Mouse (Mus musculus) MEL (cell line): ENCODE measurements around the gene Kirrel3. TPM values are rescaled to one million over a fixed set of nuclear protein-coding genes. Genes with fewer than 3 reads are reported as not detected.

Experiments
- DNase-seq: peaks from one replicate; pipeline ENCODE4 v3.0.0; 2011; ENCODE audit warnings: low read depth, low spot score
- H3K27ac ChIP-seq: 2 replicates; pipeline ENCODE4 v1.5.1; 2012; ENCODE audit warnings: low read depth, mild to moderate bottlenecking, control low read depth, low read length, moderate library complexity; ENCODE audit not compliant: control insufficient read depth
- H3K27me3 ChIP-seq, 2 experiments: fragments of 150-350 bp in 1 of 2; sonication (generic) in 1 of 2; 2 replicates each; pipeline ENCODE4 v1.6.1; 2012; ENCODE audit warnings: low read length in 2 of 2, mild to moderate bottlenecking in 2 of 2, improper control_type of control experiment in 1 of 2, moderate library complexity in 1 of 2; ENCODE audit not compliant: insufficient read depth in 2 of 2, control insufficient read depth in 1 of 2
- H3K36me3 ChIP-seq, 2 experiments: 2 replicates each; pipeline ENCODE4 v1.6.1; 2012 to 2014; ENCODE audit warnings: low read length in 2 of 2, improper control_type of control experiment in 1 of 2, inconsistent platforms in 1 of 2, mild to moderate bottlenecking in 1 of 2; ENCODE audit not compliant: insufficient read depth in 2 of 2, control insufficient read depth in 1 of 2
- H3K4me1 ChIP-seq, 2 experiments: fragments of 150-350 bp in 1 of 2; sonication (generic) in 1 of 2; 2 replicates each; pipeline ENCODE4 v1.6.1; 2012; ENCODE audit warnings: low read length in 2 of 2, improper control_type of control experiment in 1 of 2, mild to moderate bottlenecking in 1 of 2; ENCODE audit not compliant: insufficient read depth in 2 of 2, control insufficient read depth in 1 of 2
- H3K4me3 ChIP-seq, 2 experiments: fragments of 150-350 bp in 1 of 2; sonication (generic) in 1 of 2; 2 replicates each; pipeline ENCODE4 v1.5.1; 2012; ENCODE audit warnings: low read depth in 2 of 2, low read length in 2 of 2, mild to moderate bottlenecking in 2 of 2, moderate library complexity in 2 of 2, control low read depth in 1 of 2, improper control_type of control experiment in 1 of 2; ENCODE audit not compliant: control insufficient read depth in 1 of 2, insufficient read depth in 1 of 2
- H3K79me2 ChIP-seq: 2 replicates; pipeline ENCODE4 v1.6.1; 2012; ENCODE audit warnings: mild to moderate bottlenecking, low read length, moderate library complexity; ENCODE audit not compliant: control insufficient read depth, poor library complexity, insufficient read depth
- H3K9ac ChIP-seq: 2 replicates; pipeline ENCODE4 v1.6.1; 2012; ENCODE audit warnings: low read depth, mild to moderate bottlenecking, control low read depth, low read length, moderate library complexity; ENCODE audit not compliant: control insufficient read depth, poor library complexity, severe bottlenecking
- H3K9me3 ChIP-seq: fragments of 150-350 bp; sonication (generic); replicated peaks from 2 replicates; pipeline ENCODE4 v1.6.1; 2012; ENCODE audit warnings: mild to moderate bottlenecking, low read length, improper control_type of control experiment, moderate library complexity; ENCODE audit not compliant: insufficient read depth
- BHLHE40 ChIP-seq: IDR thresholded peaks from 2 replicates; pipeline ENCODE4 v1.6.1; 2012; ENCODE audit warnings: low read depth, mild to moderate bottlenecking, inconsistent platforms, low read length, improper control_type of control experiment, borderline replicate concordance
- CHD1 ChIP-seq: IDR thresholded peaks from 2 replicates; pipeline ENCODE4 v1.6.1; 2012; ENCODE audit warnings: low read depth, mild to moderate bottlenecking, inconsistent platforms, low read length, improper control_type of control experiment
- CHD2 ChIP-seq: IDR thresholded peaks from 2 replicates; pipeline ENCODE4 v1.6.1; 2011; ENCODE audit warnings: low read length, improper control_type of control experiment
- CTCF ChIP-seq, 3 experiments: IDR thresholded peaks in 2 of 3; conservative IDR thresholded peaks in 1 of 3; 2 replicates each; pipeline ENCODE4 v1.5.1; 2011 to 2012; ENCODE audit warnings: low read length in 3 of 3, low read depth in 2 of 3, mild to moderate bottlenecking in 2 of 3, improper control_type of control experiment in 1 of 3, inconsistent platforms in 1 of 3, mixed read lengths in 1 of 3, moderate library complexity in 1 of 3; ENCODE audit not compliant: control insufficient read depth in 1 of 3, insufficient read depth in 1 of 3, poor library complexity in 1 of 3, severe bottlenecking in 1 of 3
- ELF1 ChIP-seq: IDR thresholded peaks from 2 replicates; pipeline ENCODE4 v1.6.1; 2014; ENCODE audit warnings: low read depth, mild to moderate bottlenecking, inconsistent platforms, low read length, improper control_type of control experiment, moderate library complexity
- EP300 ChIP-seq, 2 experiments: IDR thresholded peaks; 2 replicates each; pipeline ENCODE4 v1.6.1; 2011; ENCODE audit warnings: improper control_type of control experiment in 2 of 2, low read length in 2 of 2, low read depth in 1 of 2, mild to moderate bottlenecking in 1 of 2
- GABPA ChIP-seq: IDR thresholded peaks from 2 replicates; pipeline ENCODE4 v1.6.1; 2012; ENCODE audit warnings: low read depth, mild to moderate bottlenecking, inconsistent platforms, low read length, improper control_type of control experiment, moderate library complexity
- JUND ChIP-seq: IDR thresholded peaks from 2 replicates; pipeline ENCODE4 v1.6.1; 2011; ENCODE audit warnings: low read depth, mild to moderate bottlenecking, improper control_type of control experiment, low read length
- KAT2A ChIP-seq: conservative IDR thresholded peaks from 2 replicates; pipeline ENCODE4 v1.6.1; 2012; ENCODE audit warnings: low read depth, low read length, improper control_type of control experiment, inconsistent platforms
- MAX ChIP-seq: IDR thresholded peaks from 2 replicates; pipeline ENCODE4 v1.6.1; 2011; ENCODE audit warnings: low read length, improper control_type of control experiment
- MAZ ChIP-seq: IDR thresholded peaks from 2 replicates; pipeline ENCODE4 v1.6.1; 2012; ENCODE audit warnings: low read depth, mild to moderate bottlenecking, inconsistent platforms, low read length, improper control_type of control experiment
- MEF2A ChIP-seq: IDR thresholded peaks from 2 replicates; pipeline ENCODE4 v1.6.1; 2014; ENCODE audit warnings: low read depth, mild to moderate bottlenecking, inconsistent platforms, low read length, improper control_type of control experiment; ENCODE audit not compliant: poor library complexity, insufficient replicate concordance, severe bottlenecking; ENCODE audit errors: extremely low read depth
- MXI1 ChIP-seq: IDR thresholded peaks from 2 replicates; pipeline ENCODE4 v1.6.1; 2011; ENCODE audit warnings: mild to moderate bottlenecking, low read depth, low read length, improper control_type of control experiment
- MYB ChIP-seq: IDR thresholded peaks from 2 replicates; pipeline ENCODE4 v1.6.1; 2011; ENCODE audit warnings: mild to moderate bottlenecking, low read depth, low read length, improper control_type of control experiment
- MYC ChIP-seq: IDR thresholded peaks from 2 replicates; pipeline ENCODE4 v1.6.1; 2011; ENCODE audit warnings: low read depth, mild to moderate bottlenecking, low read length, improper control_type of control experiment, moderate library complexity
- NELFE ChIP-seq: IDR thresholded peaks from 2 replicates; pipeline ENCODE4 v1.6.1; 2011; ENCODE audit warnings: low read depth, low read length, improper control_type of control experiment
- NRF1 ChIP-seq: IDR thresholded peaks from 2 replicates; pipeline ENCODE4 v1.6.1; 2014; ENCODE audit warnings: low read depth, mild to moderate bottlenecking, inconsistent platforms, low read length, improper control_type of control experiment, moderate library complexity; ENCODE audit not compliant: poor library complexity, insufficient read depth, severe bottlenecking
- POLR2A ChIP-seq, 2 experiments: IDR thresholded peaks; 2 replicates each; pipeline ENCODE4 v1.6.1; 2011 to 2012; ENCODE audit warnings: low read length in 2 of 2, mild to moderate bottlenecking in 2 of 2, control low read depth in 1 of 2, improper control_type of control experiment in 1 of 2, low read depth in 1 of 2, moderate library complexity in 1 of 2; ENCODE audit not compliant: control insufficient read depth in 1 of 2, insufficient read depth in 1 of 2, poor library complexity in 1 of 2
- POLR2AphosphoS5 ChIP-seq: IDR thresholded peaks from 2 replicates; pipeline ENCODE4 v1.6.1; 2012; ENCODE audit warnings: low read depth, borderline replicate concordance, mild to moderate bottlenecking, inconsistent platforms, low read length, moderate library complexity, mixed read lengths
- RAD21 ChIP-seq: IDR thresholded peaks from 2 replicates; pipeline ENCODE4 v1.6.1; 2011; ENCODE audit warnings: mild to moderate bottlenecking, low read depth, low read length, improper control_type of control experiment
- RCOR1 ChIP-seq: IDR thresholded peaks from 2 replicates; pipeline ENCODE4 v1.6.1; 2012; ENCODE audit warnings: low read depth, mild to moderate bottlenecking, inconsistent platforms, low read length, improper control_type of control experiment
- SIN3A ChIP-seq: IDR thresholded peaks from 2 replicates; pipeline ENCODE4 v1.6.1; 2012; ENCODE audit warnings: low read length, improper control_type of control experiment, inconsistent platforms
- SMC3 ChIP-seq: IDR thresholded peaks from 2 replicates; pipeline ENCODE4 v1.6.1; 2011; ENCODE audit warnings: low read depth, low read length, improper control_type of control experiment
- TBP ChIP-seq: IDR thresholded peaks from 2 replicates; pipeline ENCODE4 v1.8.0; 2011; ENCODE audit warnings: low read depth, low read length, improper control_type of control experiment
- TCF12 ChIP-seq: IDR thresholded peaks from 2 replicates; pipeline ENCODE4 v1.6.1; 2014; ENCODE audit warnings: low read depth, mild to moderate bottlenecking, inconsistent platforms, low read length, improper control_type of control experiment, moderate library complexity
- USF1 ChIP-seq: IDR thresholded peaks from 2 replicates; pipeline ENCODE4 v1.6.1; 2014; ENCODE audit warnings: low read depth, mild to moderate bottlenecking, inconsistent platforms, low read length, improper control_type of control experiment, moderate library complexity
- ZKSCAN1 ChIP-seq: IDR thresholded peaks from 2 replicates; pipeline ENCODE4 v1.6.1; 2012; ENCODE audit warnings: low read depth, mild to moderate bottlenecking, inconsistent platforms, low read length, improper control_type of control experiment, moderate library complexity
- ZMIZ1 ChIP-seq: IDR thresholded peaks from 2 replicates; pipeline ENCODE4 v1.6.1; 2012; ENCODE audit warnings: low read depth, mild to moderate bottlenecking, inconsistent platforms, low read length, improper control_type of control experiment, moderate library complexity
- ZNF384 ChIP-seq: IDR thresholded peaks from 2 replicates; pipeline ENCODE4 v1.6.1; 2012; ENCODE audit warnings: low read depth, mild to moderate bottlenecking, inconsistent platforms, low read length, improper control_type of control experiment
- polyA plus RNA-seq, 2 experiments: library from polyadenylated mRNA; stranded (reverse) in 1 of 2; unstranded in 1 of 2; fragments of >175 nt in 1 of 2; fragments of >200 nt in 1 of 2; gene quantifications; 2 replicates each; pipeline versions ENCODE4 v1.2.1 to v1.2.4; 2012; ENCODE audit warnings: low replicate concordance in 2 of 2, low read depth in 1 of 2; ENCODE audit not compliant: insufficient read length in 2 of 2, insufficient read depth in 1 of 2, missing spikeins in 1 of 2
- total RNA-seq: library from RNA; depleted of rRNA; stranded (reverse); fragments of 300-350 nt; gene quantifications from 2 replicates; pipeline ENCODE4 v1.2.3, GENCODE M21; 2012

Gene Kirrel3
- total and polyA plus RNA-seq, 3 experiments: 0.06 TPM; not detected in 2

DNA sequence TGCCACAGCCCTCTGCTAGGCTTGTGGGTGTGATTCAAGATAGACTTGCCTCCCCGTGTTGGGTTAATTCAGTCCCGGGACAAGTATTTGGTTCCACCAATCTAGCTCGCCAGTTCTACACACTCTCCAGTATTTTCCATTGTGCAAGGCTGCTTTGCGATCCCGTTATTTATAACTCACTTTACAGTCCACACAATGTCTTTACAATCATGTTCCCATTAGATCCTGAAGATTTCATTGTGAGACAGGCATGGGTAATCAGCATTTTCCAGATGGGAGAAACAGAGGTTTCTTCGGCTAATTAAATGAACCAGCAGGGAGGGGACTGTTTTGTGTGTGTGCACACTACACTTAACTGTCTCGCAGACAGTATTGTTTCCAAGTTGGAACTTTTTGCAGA lies 557.9 kb downstream of the Kirrel3 start:
- peaks cover 1 to 13% of the 10 kb centered on the region in 2 experiments; a peak in 3 of 4 replicates for H3K36me3 ChIP-seq
- no peak for DNase-seq
- H3K4me1 ChIP-seq: peaks cover 3 to 12% of the 10 kb centered on the region in 2 experiments
- no peak overlapping the region for H3K4me3 ChIP-seq
- no peaks in the 10 kb centered on the region for H3K9me3 ChIP-seq
- H3K27me3 ChIP-seq: no peaks in the 10 kb centered on the region
- H3K9ac ChIP-seq: no peak overlapping the region
- H3K79me2 ChIP-seq: no peaks in the 10 kb centered on the region
- TF ChIP-seq POLR2AphosphoS5: no peak
- no peak for TF ChIP-seq RCOR1
- no peak for TF ChIP-seq POLR2A (IDR thresholded peaks at IDR 0.05; ENCODE audit: control insufficient read depth in 1 of 2, insufficient read depth in 1 of 2, low read depth in 1 of 2, low read length in 2 of 2, poor library complexity in 1 of 2)
- TF ChIP-seq MEF2A: no peak
- TF ChIP-seq ELF1: no peak
- no peak for TF ChIP-seq MYC
- no peak for TF ChIP-seq JUND
- TF ChIP-seq RAD21: no peak
- TF ChIP-seq MAZ: no peak
- TF ChIP-seq NRF1: no peak
- no peak for TF ChIP-seq NELFE
- no peak for TF ChIP-seq CHD2
- no peak for TF ChIP-seq CHD1
- no peak for TF ChIP-seq TCF12
- no peak for TF ChIP-seq KAT2A
- no peak for TF ChIP-seq BHLHE40
- no peak for TF ChIP-seq USF1
- TF ChIP-seq ZMIZ1: no peak
- TF ChIP-seq CTCF (IDR thresholded peaks at IDR 0.05 in 2 of 3, conservative IDR thresholded peaks at IDR 0.05 in 1 of 3; ENCODE audit: control insufficient read depth in 1 of 3, insufficient read depth in 1 of 3, low read depth in 2 of 3, low read length in 3 of 3, poor library complexity in 1 of 3, severe bottlenecking in 1 of 3): no peak
- TF ChIP-seq MXI1: no peak
- H3K27ac ChIP-seq: no peak overlapping the region

DNA sequence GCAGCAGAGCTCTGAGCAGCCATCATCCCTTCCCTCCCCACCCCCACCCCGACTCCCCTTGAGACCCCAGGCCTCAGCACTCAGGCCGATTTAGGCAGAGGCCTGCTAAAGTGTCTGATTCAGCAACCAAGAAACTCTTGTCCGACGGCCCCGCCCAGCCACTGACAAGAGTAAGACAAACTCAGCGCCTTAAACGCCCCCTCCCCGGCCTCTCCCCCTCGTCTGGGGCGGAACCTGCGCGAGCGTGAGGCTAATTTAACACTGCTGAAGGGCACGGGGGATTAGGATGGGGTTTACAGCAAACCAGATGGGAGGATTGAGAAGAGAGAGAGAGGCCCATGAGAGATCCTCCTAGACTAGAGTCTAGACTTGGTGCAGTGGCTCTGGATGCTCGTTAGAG lies 558.8 kb downstream of the Kirrel3 start:
- H3K4me3 ChIP-seq: no peak overlapping the region
- TF ChIP-seq CHD1 (no peak), ZMIZ1 (no peak), BHLHE40 (no peak), ZKSCAN1 (no peak), GABPA (no peak), SMC3 (no peak), MXI1 (no peak), ZNF384 (no peak), EP300 (IDR thresholded peaks at IDR 0.05; ENCODE audit: low read depth in 1 of 2, low read length in 2 of 2) (no peak), NELFE (no peak), MAZ (no peak), MAX (no peak), POLR2AphosphoS5 (no peak), MEF2A (no peak), MYB (no peak), RAD21 (no peak), SIN3A (no peak), TBP (no peak)
- H3K79me2 ChIP-seq: no peaks in the 10 kb centered on the region
- no peaks in the 10 kb centered on the region for H3K9me3 ChIP-seq
- H3K27ac ChIP-seq: no peak overlapping the region
- no peak overlapping the region for H3K9ac ChIP-seq
- peaks cover 5 to 7% of the 10 kb centered on the region in 2 experiments for H3K4me1 ChIP-seq
- no peaks in the 10 kb centered on the region for H3K27me3 ChIP-seq
- DNase-seq: no peak
- H3K36me3 ChIP-seq: peaks cover 1 to 10% of the 10 kb centered on the region in 2 experiments
